Mouse (Mus musculus): ENCODE measurements at regions not wholly inside any gene's neighbourhood (a gene's known extent, or its start where the extent isn't known, plus 50 kb on each side); places are given as distances from the start of the nearest gene placed in this dataset.

GRCm38 (mm10) chr16:49971141-49971555, 170.8 kb downstream of the Cd47 start:
- H3K4me1 ChIP-seq (ENCODE audit: control insufficient read depth, insufficient read depth, low read length): no peaks in the 10 kb centered on the region
- H3K36me3 ChIP-seq (ENCODE audit: control insufficient read depth, insufficient read depth, low read length): no peaks in the 10 kb centered on the region
- no peaks in the 10 kb centered on the region for H3K27me3 ChIP-seq (ENCODE audit: control insufficient read depth, insufficient read depth, low read length)
- H3K4me3 ChIP-seq (ENCODE audit: control insufficient read depth, low read depth, low read length): no peak overlapping the region
- no peak for TF ChIP-seq POLR2A (IDR thresholded peaks at IDR 0.05; ENCODE audit: control insufficient read depth, low read depth, low read length)
- TF ChIP-seq CTCF (IDR thresholded peaks at IDR 0.05; ENCODE audit: control insufficient read depth, insufficient read depth, insufficient replicate concordance, low read depth, low read length): no peak
- H3K27ac ChIP-seq (ENCODE audit: control insufficient read depth, insufficient read depth, low read depth, low read length): no peak overlapping the region

GRCm38 (mm10) chr16:49977276-49977675, 176.9 kb downstream of the Cd47 start:
- Histone ChIP-seq H3K36me3 (ENCODE audit: control insufficient read depth, insufficient read depth, low read length) (no peaks in the 10 kb centered on the region), H3K27me3 (ENCODE audit: control insufficient read depth, insufficient read depth, low read length) (no peaks in the 10 kb centered on the region), H3K27ac (ENCODE audit: control insufficient read depth, insufficient read depth, low read depth, low read length) (no peak overlapping the region), H3K4me1 (ENCODE audit: control insufficient read depth, insufficient read depth, low read length) (no peaks in the 10 kb centered on the region), H3K4me3 (ENCODE audit: control insufficient read depth, low read depth, low read length) (no peak overlapping the region)
- TF ChIP-seq POLR2A (IDR thresholded peaks at IDR 0.05; ENCODE audit: control insufficient read depth, low read depth, low read length) (no peak), CTCF (IDR thresholded peaks at IDR 0.05; ENCODE audit: control insufficient read depth, insufficient read depth, insufficient replicate concordance, low read depth, low read length) (no peak)

GRCm38 (mm10) chr16:49979426-49979940, 179.2 kb downstream of the Cd47 start:
- no peak overlapping the region for H3K4me3 ChIP-seq (ENCODE audit: control insufficient read depth, low read depth, low read length)
- H3K27me3 ChIP-seq (ENCODE audit: control insufficient read depth, insufficient read depth, low read length): no peaks in the 10 kb centered on the region
- no peak overlapping the region for H3K27ac ChIP-seq (ENCODE audit: control insufficient read depth, insufficient read depth, low read depth, low read length)
- H3K4me1 ChIP-seq (ENCODE audit: control insufficient read depth, insufficient read depth, low read length): no peaks in the 10 kb centered on the region
- no peaks in the 10 kb centered on the region for H3K36me3 ChIP-seq (ENCODE audit: control insufficient read depth, insufficient read depth, low read length)
- no peak for TF ChIP-seq POLR2A (IDR thresholded peaks at IDR 0.05; ENCODE audit: control insufficient read depth, low read depth, low read length)
- no peak for TF ChIP-seq CTCF (IDR thresholded peaks at IDR 0.05; ENCODE audit: control insufficient read depth, insufficient read depth, insufficient replicate concordance, low read depth, low read length)

- TF ChIP-seq POLR2A (IDR thresholded peaks at IDR 0.05; ENCODE audit: control insufficient read depth, low read depth, low read length) (no peak), CTCF (IDR thresholded peaks at IDR 0.05; ENCODE audit: control insufficient read depth, insufficient read depth, insufficient replicate concordance, low read depth, low read length) (no peak)
- H3K4me3 ChIP-seq (ENCODE audit: control insufficient read depth, low read depth, low read length): no peak overlapping the region
- no peak overlapping the region for H3K27ac ChIP-seq (ENCODE audit: control insufficient read depth, insufficient read depth, low read depth, low read length)
- H3K27me3 ChIP-seq (ENCODE audit: control insufficient read depth, insufficient read depth, low read length): no peaks in the 10 kb centered on the region
- H3K36me3 ChIP-seq (ENCODE audit: control insufficient read depth, insufficient read depth, low read length): no peaks in the 10 kb centered on the region
- no peaks in the 10 kb centered on the region for H3K4me1 ChIP-seq (ENCODE audit: control insufficient read depth, insufficient read depth, low read length)
Observed at GRCm38 (mm10) chr16:49980178-49980646, 179.9 kb downstream of the Cd47 start.

- TF ChIP-seq POLR2A (IDR thresholded peaks at IDR 0.05; ENCODE audit: control insufficient read depth, low read depth, low read length) (no peak), CTCF (IDR thresholded peaks at IDR 0.05; ENCODE audit: control insufficient read depth, insufficient read depth, insufficient replicate concordance, low read depth, low read length) (no peak)
- no peaks in the 10 kb centered on the region for H3K4me1 ChIP-seq (ENCODE audit: control insufficient read depth, insufficient read depth, low read length)
- no peak overlapping the region for H3K4me3 ChIP-seq (ENCODE audit: control insufficient read depth, low read depth, low read length)
- no peak overlapping the region for H3K27ac ChIP-seq (ENCODE audit: control insufficient read depth, insufficient read depth, low read depth, low read length)
- H3K36me3 ChIP-seq (ENCODE audit: control insufficient read depth, insufficient read depth, low read length): no peaks in the 10 kb centered on the region
- no peaks in the 10 kb centered on the region for H3K27me3 ChIP-seq (ENCODE audit: control insufficient read depth, insufficient read depth, low read length)
Observed at GRCm38 (mm10) chr16:49982180-49982579, 181.8 kb downstream of the Cd47 start.

GRCm38 (mm10) chr16:49985082-49986076, 185.0 kb downstream of the Cd47 start:
- Histone ChIP-seq H3K4me1 (ENCODE audit: control insufficient read depth, insufficient read depth, low read length) (no peaks in the 10 kb centered on the region), H3K27ac (ENCODE audit: control insufficient read depth, insufficient read depth, low read depth, low read length) (no peak overlapping the region), H3K4me3 (ENCODE audit: control insufficient read depth, low read depth, low read length) (no peak overlapping the region), H3K36me3 (ENCODE audit: control insufficient read depth, insufficient read depth, low read length) (no peaks in the 10 kb centered on the region), H3K27me3 (ENCODE audit: control insufficient read depth, insufficient read depth, low read length) (no peaks in the 10 kb centered on the region)
- TF ChIP-seq POLR2A (IDR thresholded peaks at IDR 0.05; ENCODE audit: control insufficient read depth, low read depth, low read length) (no peak), CTCF (IDR thresholded peaks at IDR 0.05; ENCODE audit: control insufficient read depth, insufficient read depth, insufficient replicate concordance, low read depth, low read length) (no peak)

GRCm38 (mm10) chr16:49986954-49987353, 186.6 kb downstream of the Cd47 start:
- no peaks in the 10 kb centered on the region for H3K4me1 ChIP-seq (ENCODE audit: control insufficient read depth, insufficient read depth, low read length)
- H3K36me3 ChIP-seq (ENCODE audit: control insufficient read depth, insufficient read depth, low read length): no peaks in the 10 kb centered on the region
- no peak overlapping the region for H3K4me3 ChIP-seq (ENCODE audit: control insufficient read depth, low read depth, low read length)
- H3K27ac ChIP-seq (ENCODE audit: control insufficient read depth, insufficient read depth, low read depth, low read length): no peak overlapping the region
- no peaks in the 10 kb centered on the region for H3K27me3 ChIP-seq (ENCODE audit: control insufficient read depth, insufficient read depth, low read length)
- TF ChIP-seq POLR2A (IDR thresholded peaks at IDR 0.05; ENCODE audit: control insufficient read depth, low read depth, low read length) (no peak), CTCF (IDR thresholded peaks at IDR 0.05; ENCODE audit: control insufficient read depth, insufficient read depth, insufficient replicate concordance, low read depth, low read length) (no peak)
